Mouse (Mus musculus): ENCODE measurements at regions not wholly inside any gene's neighbourhood (a gene's known extent, or its start where the extent isn't known, plus 50 kb on each side); places are given as distances from the start of the nearest gene placed in this dataset.

GRCm38 (mm10) chrX:14356466-14357030 lies 145.6 kb downstream of the H2al1n start:
- TF ChIP-seq CTCF (conservative IDR thresholded peaks at IDR 0.05; ENCODE audit: low read length) (no peak), POU5F1 (IDR thresholded peaks at IDR 0.05; ENCODE audit: borderline replicate concordance, low read length) (no peak), NANOG (IDR thresholded peaks at IDR 0.05; ENCODE audit: borderline replicate concordance, low read length) (no peak)
